ENCODE assay signal across 8 mouse cellular contexts in genomic region chr10:67858878-67859277, GRCm38 (mm10). TPM values are rescaled to one million over a fixed set of nuclear protein-coding genes. Genes with fewer than 3 reads are reported as not detected.
DNase-seq lines count a peak whose midpoint lies in the region; ATAC-seq and TF ChIP-seq lines count a peak whose summit lies in the region.

No protein-coding gene starts in this region.

- TF ChIP-seq POLR2A in limb, embryonic 14.5 days (IDR thresholded peaks at IDR 0.05; ENCODE audit: borderline replicate concordance, extremely low read depth, insufficient read depth, insufficient read length) = no peak

- 13% methylated on average over 8 of the region's 8 CpGs for whole genome bisulfite sequencing in liver, embryonic 12.5 days (ENCODE audit: insufficient replicate concordance)
- 19% methylated on average over 8 of the region's 8 CpGs for WGBS in limb, embryonic 14.5 days

- no peak overlapping the region for H3K4me2 ChIP-seq in liver, embryonic 12.5 days
- H3K4me2 ChIP-seq in limb, embryonic 14.5 days (replicated peaks; ENCODE audit: low read depth, low read length, severe bottlenecking) = no peak overlapping the region

- H3K9ac ChIP-seq in liver, embryonic 12.5 days = no peak overlapping the region
- H3K9ac ChIP-seq in limb, embryonic 14.5 days (ENCODE audit: low read depth, low read length, severe bottlenecking) = no peak overlapping the region

- no peaks in the 10 kb centered on the region for H3K27me3 ChIP-seq in liver, embryonic 12.5 days (replicated peaks)
- no peaks in the 10 kb centered on the region for H3K27me3 ChIP-seq in limb, embryonic 14.5 days (ENCODE audit: control insufficient read depth, insufficient read depth, low read length)
- H3K27me3 ChIP-seq in splenic B cell, adult 2 months (ENCODE audit: control insufficient read depth, insufficient read depth, low read length, poor library complexity, severe bottlenecking) = no peaks in the 10 kb centered on the region

- DNase-seq in liver = peak; percentile 61
- DNase-seq in cerebellum, postnatal 36 days = peak; percentile 63 to 75
- DNase-seq in gastrocnemius, postnatal 10 days = peak; percentile 74
- peak; percentile 41 to 75 for DNase-seq in kidney, adult 8-10 months
- DNase-seq in limb, embryonic 14.5 days (ENCODE audit: low spot score) = peak; percentile 83
- peak; percentile 78 for DNase-seq in neural tube, embryonic 10.5 days (ENCODE audit: extremely low spot score, low spot score)
- peak; percentile 80 for DNase-seq in splenic B cell, adult 2 months (ENCODE audit: low read depth, low spot score)

- no peak overlapping the region for H3K27ac ChIP-seq in liver, embryonic 12.5 days
- H3K27ac ChIP-seq in limb, embryonic 14.5 days (replicated peaks; ENCODE audit: low read depth, low read length) = no peak overlapping the region

- H3K9me3 ChIP-seq in liver, embryonic 12.5 days (replicated peaks) = no peaks in the 10 kb centered on the region
- H3K9me3 ChIP-seq in limb, embryonic 14.5 days (ENCODE audit: control insufficient read depth, low read length) = no peaks in the 10 kb centered on the region

- no peak for ATAC-seq in liver, embryonic 12.5 days
- ATAC-seq in limb, embryonic 14.5 days (ENCODE audit: low FRiP score, low read depth) = peak; percentile 73; the same call in 1 of the 2 replicates

- H3K4me3 ChIP-seq in liver, embryonic 12.5 days = no peak overlapping the region
- H3K4me3 ChIP-seq in limb, embryonic 14.5 days (replicated peaks; ENCODE audit: low read length) = no peak overlapping the region

- H3K4me1 ChIP-seq in liver, embryonic 12.5 days = no peaks in the 10 kb centered on the region
- no peaks in the 10 kb centered on the region for H3K4me1 ChIP-seq in limb, embryonic 14.5 days (ENCODE audit: control insufficient read depth, insufficient read depth, low read length)

- H3K36me3 ChIP-seq in liver, embryonic 12.5 days = no peaks in the 10 kb centered on the region
- no peaks in the 10 kb centered on the region for H3K36me3 ChIP-seq in limb, embryonic 14.5 days (ENCODE audit: control insufficient read depth, insufficient read depth, low read length)
- H3K36me3 ChIP-seq in splenic B cell, adult 2 months (ENCODE audit: control insufficient read depth, insufficient read depth, low read length, poor library complexity, severe bottlenecking) = no peaks in the 10 kb centered on the region

RNA-seq across cellular contexts. Expression of gene Zfp365, which starts 53.6 kb away (rescaled TPM):
- 0.12 and 0.17 TPM in 2 replicates for polyA plus RNA-seq in liver, embryonic 12.5 days (2016; fragmentation: Nextera tagmentation; extraction: Ambion mirVana)
- 1 to 10 TPM in 1 of 2 experiments, under 1 TPM in 1; 0.59 to 1.5 TPM for total RNA-seq in gastrocnemius, postnatal 10 days (2021)
- 1.5 and 1.6 TPM in 2 replicates for polyA plus RNA-seq in limb, embryonic 14.5 days (2012; rRNA removed)
- polyA plus RNA-seq in limb, embryonic 14.5 days (2014; fragmentation: Nextera tagmentation; extraction: Ambion mirVana) = 1.5 and 2.0 TPM in 2 replicates
